Mouse (Mus musculus) myocyte (in vitro differentiated cells): ENCODE measurements around the gene Ascc1. TPM values are rescaled to one million over a fixed set of nuclear protein-coding genes. Genes with fewer than 3 reads are reported as not detected.
A peak's percentile ranks its signal among the peaks of the same experiment; 100 is the strongest.

Experiments used
- H3K27me3 ChIP-seq: one replicate; pipeline ENCODE4 v1.6.1; 2011; ENCODE audit not compliant: control insufficient read depth, insufficient read depth, insufficient read length
- H3K36me3 ChIP-seq: one replicate; pipeline ENCODE4 v1.6.1; 2011; ENCODE audit not compliant: control insufficient read depth, insufficient read depth
- H3K4me2 ChIP-seq: one replicate; pipeline ENCODE4 v1.6.1; 2011; ENCODE audit warnings: low read depth, control low read depth
- H3K4me3 ChIP-seq: one replicate; pipeline ENCODE4 v1.5.1; 2011; ENCODE audit warnings: mild to moderate bottlenecking, control low read depth, moderate library complexity
- H3K79me2 ChIP-seq: one replicate; pipeline ENCODE4 v1.6.1; 2011; ENCODE audit not compliant: control insufficient read depth, insufficient read depth
- H3ac ChIP-seq: one replicate; pipeline ENCODE4 v1.6.1; 2011; ENCODE audit not compliant: control insufficient read depth, insufficient read length
- CEBPB ChIP-seq: IDR thresholded peaks from 2 replicates; pipeline ENCODE4 v1.6.1; 2011; ENCODE audit warnings: mild to moderate bottlenecking, moderate library complexity; ENCODE audit not compliant: poor library complexity, insufficient read depth, severe bottlenecking
- E2F4 ChIP-seq: IDR thresholded peaks from one replicate; pipeline ENCODE4 v1.6.1; 2011; ENCODE audit warnings: mild to moderate bottlenecking, control low read depth, moderate library complexity; ENCODE audit not compliant: insufficient read depth
- MAX ChIP-seq: IDR thresholded peaks from one replicate; pipeline ENCODE4 v1.6.1; 2011; ENCODE audit warnings: low read depth, mild to moderate bottlenecking, control low read depth
- MYOD1 ChIP-seq, 3 experiments: IDR thresholded peaks; one replicate each; pipeline ENCODE4 v1.6.1; 2011; ENCODE audit warnings: control low read depth in 2 of 3, low read depth in 2 of 3, mild to moderate bottlenecking in 2 of 3, moderate library complexity in 1 of 3; ENCODE audit not compliant: insufficient read length in 2 of 3, control insufficient read depth in 1 of 3
- MYOG ChIP-seq, 3 experiments: IDR thresholded peaks; one replicate each; pipeline ENCODE4 v1.6.1; 2011; ENCODE audit warnings: control low read depth in 2 of 3, low read depth in 2 of 3, mild to moderate bottlenecking in 2 of 3; ENCODE audit not compliant: insufficient read length in 2 of 3, control insufficient read depth in 1 of 3, insufficient read depth in 1 of 3
- POLR2A ChIP-seq: IDR thresholded peaks from one replicate; pipeline ENCODE4 v1.6.1; 2011; ENCODE audit warnings: low read depth, mild to moderate bottlenecking, control low read depth, moderate library complexity; ENCODE audit not compliant: insufficient read length
- POLR2AphosphoS2 ChIP-seq: IDR thresholded peaks from one replicate; pipeline ENCODE4 v1.6.1; 2011; ENCODE audit warnings: low read depth, control low read depth; ENCODE audit not compliant: insufficient read length
- REST ChIP-seq: IDR thresholded peaks from one replicate; pipeline ENCODE4 v1.6.1; 2011; ENCODE audit warnings: mild to moderate bottlenecking, control low read depth, moderate library complexity; ENCODE audit not compliant: insufficient read depth, insufficient read length
- SRF ChIP-seq: IDR thresholded peaks from one replicate; pipeline ENCODE4 v1.6.1; 2011; ENCODE audit warnings: low read depth; ENCODE audit not compliant: control insufficient read depth, insufficient read length
- TCF12 ChIP-seq: IDR thresholded peaks from one replicate; pipeline ENCODE4 v1.6.1; 2011; ENCODE audit warnings: mild to moderate bottlenecking, control low read depth; ENCODE audit not compliant: poor library complexity, insufficient read depth, severe bottlenecking
- TCF3 ChIP-seq: IDR thresholded peaks from one replicate; pipeline ENCODE4 v1.6.1; 2011; ENCODE audit warnings: low read depth, control low read depth; ENCODE audit not compliant: insufficient read length
- USF1 ChIP-seq: IDR thresholded peaks from one replicate; pipeline ENCODE4 v1.6.1; 2011; ENCODE audit warnings: low read depth, mild to moderate bottlenecking, control low read depth, moderate library complexity
- polyA plus RNA-seq: library from polyadenylated mRNA; unstranded; fragments of >200 nt; fragmentation: generic; extraction: Trizol; gene quantifications from one replicate; pipeline ENCODE4 v1.2.1, GENCODE M21; 2012; ENCODE audit warnings: missing spikeins

The Ascc1 gene
- polyA plus RNA-seq, 1 experiment = 36.7 TPM

- Histone ChIP-seq H3K4me2 (no peak overlapping the region), H3K36me3 (no peaks in the 10 kb centered on the region), H3ac (no peak overlapping the region), H3K79me2 (no peaks in the 10 kb centered on the region), H3K4me3 (no peak overlapping the region), H3K27me3 (no peaks in the 10 kb centered on the region)
- TF ChIP-seq POLR2AphosphoS2 (no peak), POLR2A (no peak), TCF3 (no peak), SRF (no peak), CEBPB (no peak), MAX (no peak), TCF12 (no peak), REST (no peak), USF1 (no peak), E2F4 (no peak), MYOD1 (IDR thresholded peaks at IDR 0.05; ENCODE audit: control insufficient read depth in 1 of 3, insufficient read length in 2 of 3, low read depth in 2 of 3) (no peak), MYOG (IDR thresholded peaks at IDR 0.05; ENCODE audit: control insufficient read depth in 1 of 3, insufficient read depth in 1 of 3, insufficient read length in 2 of 3, low read depth in 2 of 3) (no peak)
These were observed 30.5 kb downstream of the Ascc1 start for GRCm38 (mm10) chr10:60033064-60033463.

GRCm38 (mm10) chr10:60034621-60035020 is 32.0 kb downstream of the Ascc1 start:
- Histone ChIP-seq H3K36me3 (no peaks in the 10 kb centered on the region), H3K27me3 (no peaks in the 10 kb centered on the region), H3K4me2 (no peak overlapping the region), H3K4me3 (no peak overlapping the region), H3K79me2 (no peaks in the 10 kb centered on the region), H3ac (no peak overlapping the region)
- TF ChIP-seq TCF3 = no peak
- peak in 2 of 3 experiments; percentile 42 to 86 for TF ChIP-seq MYOD1 (IDR thresholded peaks at IDR 0.05; ENCODE audit: control insufficient read depth in 1 of 3, insufficient read length in 2 of 3, low read depth in 2 of 3)
- no peak for TF ChIP-seq TCF12
- TF ChIP-seq MYOG (IDR thresholded peaks at IDR 0.05; ENCODE audit: control insufficient read depth in 1 of 3, insufficient read depth in 1 of 3, insufficient read length in 2 of 3, low read depth in 2 of 3) = peak; percentile 32 to 92 (median 57)
- TF ChIP-seq POLR2A = no peak
- no peak for TF ChIP-seq MAX
- TF ChIP-seq POLR2AphosphoS2 = no peak
- TF ChIP-seq REST = no peak
- no peak for TF ChIP-seq USF1

GRCm38 (mm10) chr10:60035744-60036143 is 33.1 kb downstream of the Ascc1 start:
- Histone ChIP-seq H3K4me2 (no peak overlapping the region), H3ac (no peak overlapping the region), H3K36me3 (no peaks in the 10 kb centered on the region), H3K79me2 (no peaks in the 10 kb centered on the region), H3K27me3 (no peaks in the 10 kb centered on the region), H3K4me3 (no peak overlapping the region)
- TF ChIP-seq MYOG (IDR thresholded peaks at IDR 0.05; ENCODE audit: control insufficient read depth in 1 of 3, insufficient read depth in 1 of 3, insufficient read length in 2 of 3, low read depth in 2 of 3) = no peak

GRCm38 (mm10) chr10:60042350-60042922 is 39.8 kb downstream of the Ascc1 start:
- Histone ChIP-seq H3K4me3 (no peak overlapping the region), H3K27me3 (no peaks in the 10 kb centered on the region), H3ac (no peak overlapping the region), H3K4me2 (no peak overlapping the region), H3K36me3 (no peaks in the 10 kb centered on the region), H3K79me2 (no peaks in the 10 kb centered on the region)
- TF ChIP-seq E2F4 = no peak
- TF ChIP-seq SRF = no peak
- no peak for TF ChIP-seq USF1
- no peak for TF ChIP-seq POLR2AphosphoS2
- no peak for TF ChIP-seq TCF12

GRCm38 (mm10) chr10:60046696-60047095 is 44.1 kb downstream of the Ascc1 start:
- H3K4me3 ChIP-seq = no peak overlapping the region
- TF ChIP-seq MYOD1 (IDR thresholded peaks at IDR 0.05; ENCODE audit: control insufficient read depth in 1 of 3, insufficient read length in 2 of 3, low read depth in 2 of 3) = no peak
- H3K79me2 ChIP-seq = no peaks in the 10 kb centered on the region
- H3K4me2 ChIP-seq = no peak overlapping the region
- peaks cover 4% of the 10 kb centered on the region for H3K36me3 ChIP-seq
- H3ac ChIP-seq = no peak overlapping the region
- H3K27me3 ChIP-seq = no peaks in the 10 kb centered on the region

GRCm38 (mm10) chr10:60050581-60050980 is 48.0 kb downstream of the Ascc1 start:
- Histone ChIP-seq H3K4me2 (no peak overlapping the region), H3K4me3 (no peak overlapping the region), H3K27me3 (no peaks in the 10 kb centered on the region), H3K79me2 (no peaks in the 10 kb centered on the region), H3ac (no peak overlapping the region), H3K36me3 (peaks cover 4% of the 10 kb centered on the region)
- TF ChIP-seq REST (no peak), MYOD1 (IDR thresholded peaks at IDR 0.05; ENCODE audit: control insufficient read depth in 1 of 3, insufficient read length in 2 of 3, low read depth in 2 of 3) (no peak), TCF12 (no peak), USF1 (no peak)
